Mouse (Mus musculus) megakaryocyte, adult 5-6 weeks (primary cell): ENCODE results near the gene Rasgrp3. TPM values are rescaled to one million over a fixed set of nuclear protein-coding genes. Genes with fewer than 3 reads are reported as not detected.

Experiments used
- ATAC-seq: 2 replicates; pipeline ENCODE4 v1.8.0; 2016; ENCODE audit warnings: mild to moderate bottlenecking, inconsistent platforms; ENCODE audit not compliant: poor library complexity, severe bottlenecking
- total RNA-seq, 2 experiments: library from RNA; stranded (forward) in 1 of 2; stranded (reverse) in 1 of 2; fragments of 153-499, 151-499 nt in 1 of 2; fragments of 221-1000, 200-1000 nt in 1 of 2; gene quantifications; 2 replicates each; pipeline versions ENCODE4 v1.2.3 to v1.2.4; 2015 to 2017

Gene Rasgrp3
- total RNA-seq, 2 experiments from 2014 or later: 0.04 TPM; not detected in 1

DNA sequence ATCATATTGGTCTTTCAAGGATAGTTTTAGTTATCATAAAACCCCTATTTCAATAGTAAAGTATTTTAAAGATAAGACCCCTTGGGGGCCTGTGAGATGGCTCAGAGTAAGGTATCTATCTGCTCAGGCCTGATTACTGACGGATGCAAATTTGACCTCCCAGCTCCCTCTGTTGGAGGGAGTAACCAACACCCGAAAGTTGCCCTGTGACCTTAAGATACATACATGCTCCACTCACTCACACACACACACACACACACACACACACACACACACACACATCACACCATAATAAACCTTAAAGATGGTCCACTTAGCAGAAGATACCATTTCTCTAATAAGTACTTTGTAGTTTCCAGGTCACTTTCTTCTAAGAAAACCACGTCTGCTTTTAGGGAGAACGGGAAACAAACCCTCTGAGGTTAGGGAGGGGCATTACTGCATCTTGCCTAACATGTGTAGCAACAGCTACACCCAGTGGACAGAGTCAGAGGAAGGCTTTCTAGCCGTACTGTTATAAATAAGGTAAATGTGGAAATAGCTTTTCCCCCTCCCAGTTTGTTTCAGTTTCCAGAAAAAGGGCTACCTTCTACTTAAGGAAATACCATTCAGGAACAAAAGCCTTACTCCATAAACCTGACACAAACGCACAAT, 100.8 kb downstream of the Rasgrp3 start:
- peak; percentile 96 for ATAC-seq

DNA sequence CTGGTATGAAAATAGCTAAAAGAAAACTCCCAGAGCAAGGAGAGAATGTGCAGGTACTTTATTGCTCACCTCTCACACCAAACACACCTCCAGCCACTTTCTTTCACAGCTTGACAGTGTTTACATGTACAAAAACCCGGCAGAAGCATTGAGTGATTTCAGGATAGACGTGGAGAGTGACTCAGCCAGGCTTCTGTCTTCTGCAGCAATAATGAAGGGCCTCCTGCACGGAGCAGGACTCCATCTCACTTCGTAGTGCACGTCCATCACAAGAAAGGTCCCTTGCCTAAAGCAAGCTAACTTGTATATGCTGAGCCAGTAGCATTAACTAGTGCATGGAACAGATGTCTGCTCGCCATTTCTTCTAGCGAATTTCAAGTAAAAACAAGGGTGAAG, 101.4 kb downstream of the Rasgrp3 start:
- no peak for ATAC-seq

DNA sequence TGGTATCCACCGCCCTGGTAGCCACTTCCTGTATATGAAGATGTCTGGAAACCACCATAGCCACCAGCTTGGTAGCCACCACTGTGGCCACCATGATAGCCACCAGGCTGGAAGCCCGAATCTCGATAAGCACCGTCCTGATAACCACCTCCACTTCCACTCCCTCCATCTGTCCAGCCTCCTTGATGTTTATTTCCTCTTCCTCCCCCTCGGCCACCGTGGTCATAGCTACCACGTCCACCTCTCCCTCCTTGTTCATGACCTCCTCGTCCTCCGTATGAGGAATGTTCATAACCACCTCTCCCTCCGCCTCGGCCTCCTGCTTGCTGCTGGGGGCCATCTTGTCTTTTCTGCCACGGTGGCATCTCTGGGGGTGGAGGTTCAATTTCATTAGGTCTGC, 102.7 kb downstream of the Rasgrp3 start:
- ATAC-seq: no peak

DNA sequence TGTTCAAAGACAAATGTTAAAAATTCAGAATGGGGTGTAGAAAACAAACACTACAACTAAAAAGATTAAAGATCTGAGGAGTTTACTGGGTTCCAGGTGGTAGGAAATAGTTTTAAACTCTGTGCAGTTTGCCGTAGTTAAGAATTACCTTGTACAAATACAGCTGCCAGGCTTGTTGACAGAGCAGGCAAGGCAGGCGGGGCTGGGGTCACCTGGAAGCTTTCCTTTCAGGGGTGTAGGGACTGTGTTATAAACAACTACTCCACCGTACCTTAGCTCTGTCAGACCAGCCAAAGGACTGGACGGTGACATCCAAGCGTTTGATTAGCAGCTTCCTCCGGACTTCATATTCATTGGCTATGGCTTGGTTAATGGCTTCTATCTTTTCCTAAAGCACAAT, 103.4 kb downstream of the Rasgrp3 start:
- ATAC-seq: no peak

DNA sequence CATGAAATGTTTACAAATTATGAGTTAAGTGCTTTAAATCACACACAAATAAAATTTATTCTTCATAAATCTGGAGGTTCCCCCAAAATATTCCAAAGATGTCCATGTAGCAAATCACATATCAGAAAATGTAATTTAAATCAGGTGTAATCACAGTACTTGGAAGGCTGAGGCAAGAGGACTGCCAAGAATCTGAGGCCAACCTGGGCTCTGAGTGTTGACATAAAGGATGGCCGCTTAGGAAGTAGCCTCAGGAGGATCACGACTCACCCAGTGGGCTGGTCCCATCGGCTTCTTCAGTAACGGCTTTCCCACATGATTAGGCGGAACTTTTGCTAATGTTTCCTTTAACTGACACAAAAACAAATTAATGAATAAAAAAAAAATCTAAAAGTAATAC, 104.1 kb downstream of the Rasgrp3 start:
- ATAC-seq: no peak

DNA sequence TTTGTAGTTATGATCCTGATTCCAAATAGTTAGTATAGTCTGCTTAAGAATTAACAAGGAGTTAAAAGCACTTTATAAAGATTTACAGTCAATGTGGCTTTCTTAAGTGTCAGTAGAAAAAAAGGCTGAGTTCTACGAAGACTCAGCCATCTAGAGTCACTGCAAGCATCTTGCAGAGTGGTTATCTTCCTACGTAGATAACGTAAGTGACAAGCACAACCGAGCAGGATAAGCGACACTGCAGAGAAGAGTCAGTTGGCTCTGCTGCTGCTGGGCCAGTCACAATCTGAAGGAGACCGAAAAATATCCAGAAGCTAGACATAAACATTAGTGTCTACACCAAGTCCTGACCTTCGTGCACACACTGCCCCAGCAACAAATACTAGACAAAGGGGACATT, 107.7 kb downstream of the Rasgrp3 start:
- ATAC-seq: no peak

DNA sequence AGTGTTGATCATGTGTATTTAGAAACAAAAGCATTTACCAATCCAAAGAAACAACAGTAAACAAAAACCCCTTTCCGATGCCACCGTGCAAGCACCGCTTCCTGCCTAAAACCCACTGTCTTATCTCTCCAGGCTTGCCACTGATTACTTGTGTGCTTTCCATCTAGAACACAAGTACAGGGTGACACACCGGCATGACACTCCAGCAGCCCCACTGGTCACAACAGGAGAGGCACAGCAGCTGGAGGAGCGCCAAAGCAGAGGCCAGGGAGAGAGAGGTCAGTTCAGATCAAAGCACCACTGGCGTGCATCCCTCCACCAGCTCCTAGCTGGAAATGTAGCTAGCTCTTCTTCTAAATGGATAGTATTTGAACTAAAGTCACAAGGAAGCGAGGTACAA, 108.6 kb downstream of the Rasgrp3 start:
- no peak for ATAC-seq

DNA sequence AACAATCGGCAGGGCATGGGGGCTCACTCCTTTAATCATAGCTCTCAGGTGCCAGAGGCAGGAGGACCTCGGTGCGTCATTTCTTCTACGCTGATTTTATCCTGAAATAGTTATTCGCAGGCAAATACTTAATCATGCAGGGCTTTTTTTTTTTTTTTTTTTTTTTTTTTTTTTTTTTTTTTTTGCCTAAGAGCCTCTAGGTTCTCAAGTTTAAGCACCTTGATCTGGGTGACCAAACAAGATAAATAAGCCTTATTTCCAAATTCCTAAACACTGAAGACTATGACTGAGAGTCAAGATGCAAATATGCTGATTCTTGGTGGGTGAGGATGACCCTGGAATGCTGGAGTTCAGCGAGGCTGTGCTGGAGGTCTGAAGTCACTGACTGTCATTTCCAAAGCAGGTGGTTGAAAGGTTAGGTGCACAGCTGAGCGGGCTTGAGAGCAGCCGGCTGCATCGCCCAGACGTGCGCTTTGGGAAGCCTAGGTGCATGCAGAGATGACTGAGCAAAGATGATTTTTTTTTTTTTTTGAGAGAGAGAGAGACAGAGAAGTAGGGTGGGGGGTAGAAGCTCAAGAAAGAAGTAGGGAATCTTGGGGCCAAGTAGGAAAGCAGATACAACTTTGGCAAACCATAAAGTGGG, 115.2 kb downstream of the Rasgrp3 start:
- peak; percentile 7; the same call in 1 of the 2 replicates for ATAC-seq

DNA sequence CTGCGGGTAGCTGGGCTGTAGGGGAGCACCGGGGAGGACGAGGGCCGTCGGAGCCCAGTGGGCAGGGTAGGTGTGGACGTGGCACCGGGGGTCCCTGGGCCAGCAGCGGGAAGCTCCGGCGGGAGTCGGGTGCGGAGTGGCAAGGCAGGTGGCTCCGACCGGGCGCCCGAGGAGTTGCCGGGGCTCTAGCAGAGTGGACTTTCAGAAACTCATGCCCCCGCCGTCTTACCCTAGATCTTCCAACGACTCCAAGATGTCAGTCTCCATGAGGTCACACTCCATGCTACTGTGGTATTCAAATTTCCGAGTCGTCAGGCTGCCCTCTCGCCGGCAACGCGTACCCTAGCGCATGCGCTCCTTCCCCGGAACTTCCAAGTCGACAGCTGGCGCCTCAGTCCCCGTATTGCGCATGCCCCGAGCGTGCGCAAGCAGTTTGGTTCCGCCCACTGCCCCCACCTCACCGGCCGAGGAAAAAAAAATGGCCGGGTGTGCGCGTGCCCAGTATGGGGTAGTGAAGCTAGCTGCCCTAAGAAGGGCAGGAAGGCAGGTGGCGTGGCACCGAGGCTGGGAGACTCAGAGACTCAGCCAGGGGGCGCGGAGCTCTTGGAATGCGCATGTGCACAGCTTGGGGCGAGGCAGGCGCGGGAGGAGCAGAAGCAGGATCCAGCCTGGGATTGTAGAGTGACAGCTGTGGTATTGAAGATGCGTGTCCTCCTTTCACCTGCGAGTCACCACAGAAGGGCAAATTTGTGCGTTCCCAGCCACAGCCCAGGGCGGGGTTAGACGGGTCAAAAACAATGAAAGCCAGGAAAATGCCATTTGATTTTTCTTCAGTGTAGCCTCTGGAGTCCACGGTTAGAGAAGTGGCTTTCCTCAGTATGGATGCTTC, 116.1 kb downstream of the Rasgrp3 start, which contains the start of gene Fam98a:
Gene Fam98a, minus strand, starts transcription at position 435 of the 889 bp plus-strand sequence.
- ATAC-seq: peak; percentile 91

DNA sequence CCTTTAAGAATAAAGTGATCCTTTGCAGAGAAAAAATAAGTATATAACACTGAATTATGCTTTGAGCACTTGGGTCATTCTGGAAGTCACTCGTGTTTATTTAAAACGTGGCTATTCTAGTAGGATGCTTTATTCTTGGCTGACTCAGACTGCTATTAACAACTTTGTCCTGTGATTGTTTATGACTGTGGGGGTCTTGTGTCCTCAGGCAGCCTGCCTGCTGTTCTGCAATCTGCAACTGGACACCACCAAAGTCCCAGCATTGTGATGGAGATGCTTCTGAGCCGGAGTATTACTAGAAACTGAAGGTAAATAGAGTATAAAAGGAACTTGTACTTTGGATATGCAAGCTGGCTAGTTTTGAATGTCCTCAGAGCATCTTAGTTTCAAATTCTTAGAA, 121.3 kb downstream of the Rasgrp3 start:
- no peak for ATAC-seq

DNA sequence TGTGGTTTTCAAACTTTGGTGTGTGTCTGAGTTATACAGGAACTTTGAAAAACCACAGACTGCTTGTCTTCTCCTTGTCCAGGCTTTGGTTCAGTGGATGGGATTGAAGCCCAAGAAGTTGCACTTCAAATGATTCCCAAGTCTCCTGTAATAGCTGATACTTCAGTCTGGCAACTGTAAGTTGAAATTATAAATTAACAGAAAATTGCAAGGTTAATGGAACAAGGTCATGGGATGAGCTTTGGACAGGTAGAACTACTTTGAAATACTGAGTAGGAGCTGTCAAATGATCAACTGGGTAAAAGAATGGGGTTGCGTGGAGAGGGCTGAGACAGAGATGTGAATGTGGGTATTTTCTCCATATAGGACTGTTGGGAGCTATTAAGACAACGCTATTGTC, 122.3 kb downstream of the Rasgrp3 start:
- no peak for ATAC-seq

DNA sequence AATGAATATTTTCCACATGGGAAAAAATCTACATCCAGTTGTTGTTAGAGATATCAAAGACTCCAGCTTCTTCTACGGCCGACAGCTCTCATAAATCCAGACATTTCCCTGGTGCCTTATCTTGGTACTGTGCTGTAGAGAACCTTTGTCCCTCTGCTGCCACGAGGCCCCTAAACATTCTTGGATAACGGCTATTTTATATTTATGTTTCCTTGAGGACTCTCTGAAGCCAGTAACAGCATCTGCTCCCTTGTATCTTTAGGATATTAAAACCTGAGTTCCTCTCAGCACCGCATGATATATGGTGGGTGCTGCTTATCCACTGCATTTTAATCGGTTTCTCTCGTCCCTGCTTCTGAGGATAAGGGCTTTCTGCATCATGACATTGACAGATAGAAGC, 139.9 kb downstream of the Rasgrp3 start:
- ATAC-seq: no peak

Other genes with a start within 250 kb of the Rasgrp3 start
- 16.1 and 16.4 TPM in 2 replicates for gene Fam98a, start 116.0 kb downstream of the Rasgrp3 start, total RNA-seq (2015)
- 11.0 and 12.2 TPM in 2 replicates for gene Fam98a, start 116.0 kb downstream of the Rasgrp3 start, total RNA-seq (2017)